Comparison of ENCODE assay signal across 8 mouse cellular contexts in genomic region chr16:18425475-18426214, GRCm38 (mm10). TPM values are rescaled to one million over a fixed set of nuclear protein-coding genes. Genes with fewer than 3 reads are reported as not detected.
DNase-seq lines count a peak whose midpoint lies in the region; ATAC-seq lines count a peak whose summit lies in the region.

No protein-coding gene starts in this region.

- DNase-seq in lung, adult 18-20 months, result no peak
- DNase-seq in brain, adult 2 months (ENCODE audit: low read depth, low spot score), result peak; percentile 76
- no peak for DNase-seq in ovary, postnatal 10 days (ENCODE audit: low spot score)
- DNase-seq in cerebellum, adult 11 months, result no peak

- H3K27ac ChIP-seq in lung, embryonic 15.5 days, result peak overlapping the region; percentile 84
- peak overlapping the region; percentile 71; the same call in 1 of the 2 replicates for H3K27ac ChIP-seq in hindbrain, embryonic 12.5 days
- peak overlapping the region; percentile 68 for H3K27ac ChIP-seq in midbrain, embryonic 12.5 days (replicated peaks)

- no peaks in the 10 kb centered on the region for H3K27me3 ChIP-seq in lung, embryonic 15.5 days
- H3K27me3 ChIP-seq in hindbrain, embryonic 12.5 days, result no peaks in the 10 kb centered on the region
- H3K27me3 ChIP-seq in midbrain, embryonic 12.5 days, result no peaks in the 10 kb centered on the region

- H3K4me3 ChIP-seq in lung, embryonic 15.5 days, result peak overlapping the region; percentile 87
- H3K4me3 ChIP-seq in hindbrain, embryonic 12.5 days, result peak overlapping the region; percentile 87
- H3K4me3 ChIP-seq in midbrain, embryonic 12.5 days, result peak overlapping the region; percentile 89

- peaks cover 13% of the 10 kb centered on the region; the same call in 1 of the 2 replicates for H3K36me3 ChIP-seq in lung, embryonic 15.5 days
- peaks cover 12% of the 10 kb centered on the region for H3K36me3 ChIP-seq in hindbrain, embryonic 12.5 days
- peaks cover 17% of the 10 kb centered on the region for H3K36me3 ChIP-seq in midbrain, embryonic 12.5 days

- H3K4me2 ChIP-seq in lung, embryonic 15.5 days, result peak overlapping the region; percentile 75
- peak overlapping the region; percentile 61 for H3K4me2 ChIP-seq in hindbrain, embryonic 12.5 days (replicated peaks)
- peak overlapping the region; percentile 79 for H3K4me2 ChIP-seq in midbrain, embryonic 12.5 days (replicated peaks)

- 12% methylated on average over 10 of the region's 10 CpGs for WGBS in lung, embryonic 15.5 days
- WGBS in hindbrain, embryonic 12.5 days, result 28% methylated on average over 10 of the region's 10 CpGs
- 32% methylated on average over 10 of the region's 10 CpGs for WGBS in midbrain, embryonic 12.5 days

- peak overlapping the region; percentile 87 for H3K9ac ChIP-seq in lung, embryonic 15.5 days
- H3K9ac ChIP-seq in hindbrain, embryonic 12.5 days, result peak overlapping the region; percentile 92
- peak overlapping the region; percentile 88 for H3K9ac ChIP-seq in midbrain, embryonic 12.5 days (replicated peaks)

- peak; percentile 21 for ATAC-seq in lung, embryonic 15.5 days (ENCODE audit: borderline replicate concordance, extremely low read depth, low FRiP score, low TSS enrichment)
- ATAC-seq in hindbrain, embryonic 12.5 days (ENCODE audit: low FRiP score), result peak; percentile 12; the same call in 1 of the 2 replicates
- ATAC-seq in midbrain, embryonic 12.5 days (ENCODE audit: low FRiP score, low read depth), result 0 out of 2 replicates have a peak, but pooled peaks have one; percentile 10
- ATAC-seq in megakaryocyte-erythroid progenitor cell, adult 5-6 weeks (replicated peaks; ENCODE audit: low FRiP score, low TSS enrichment, poor library complexity, severe bottlenecking), result no peak

- peaks cover 36% of the 10 kb centered on the region for H3K4me1 ChIP-seq in lung, embryonic 15.5 days
- H3K4me1 ChIP-seq in hindbrain, embryonic 12.5 days, result peaks cover 23% of the 10 kb centered on the region
- peaks cover 27% of the 10 kb centered on the region for H3K4me1 ChIP-seq in midbrain, embryonic 12.5 days

- H3K9me3 ChIP-seq in lung, embryonic 15.5 days, result no peaks in the 10 kb centered on the region
- H3K9me3 ChIP-seq in hindbrain, embryonic 12.5 days (replicated peaks), result no peaks in the 10 kb centered on the region
- H3K9me3 ChIP-seq in midbrain, embryonic 12.5 days, result no peaks in the 10 kb centered on the region

RNA-seq across cellular contexts. Expression of gene Txnrd2, which starts 0.5 kb away (rescaled TPM):
- 22.7 and 23.4 TPM in 2 replicates for polyA plus RNA-seq in lung, embryonic 15.5 days (2015; fragmentation: Nextera tagmentation; extraction: Ambion mirVana)
- 20.2 and 20.3 TPM in 2 replicates for polyA plus RNA-seq in hindbrain, embryonic 12.5 days (2016; fragmentation: Nextera tagmentation; extraction: Ambion mirVana)
- 22.5 and 23.8 TPM in 2 replicates for polyA plus RNA-seq in midbrain, embryonic 12.5 days (2016; fragmentation: Nextera tagmentation; extraction: Ambion mirVana)
- 75.4 and 82.3 TPM in 2 replicates for total RNA-seq in megakaryocyte-erythroid progenitor cell, adult 5-6 weeks (2014; fragmentation: Nextera tagmentation)
- total RNA-seq in megakaryocyte-erythroid progenitor cell, adult 5-6 weeks (2017), result 97.2 and 145 TPM in 2 replicates

RNA-seq across cellular contexts. Expression of gene Comt, which starts 1.0 kb away (rescaled TPM):
- 112 and 122 TPM in 2 replicates for polyA plus RNA-seq in lung, embryonic 15.5 days (2015; fragmentation: Nextera tagmentation; extraction: Ambion mirVana)
- polyA plus RNA-seq in hindbrain, embryonic 12.5 days (2016; fragmentation: Nextera tagmentation; extraction: Ambion mirVana), result 58.4 and 60.3 TPM in 2 replicates
- polyA plus RNA-seq in midbrain, embryonic 12.5 days (2016; fragmentation: Nextera tagmentation; extraction: Ambion mirVana), result 54.9 and 60.1 TPM in 2 replicates
- total RNA-seq in megakaryocyte-erythroid progenitor cell, adult 5-6 weeks (2014; fragmentation: Nextera tagmentation), result 84.0 and 105 TPM in 2 replicates
- 56.1 and 59.7 TPM in 2 replicates for total RNA-seq in megakaryocyte-erythroid progenitor cell, adult 5-6 weeks (2017)
